Mouse (Mus musculus): ENCODE data around the gene Vmn2r70. TPM values are rescaled to one million over a fixed set of nuclear protein-coding genes. Genes with fewer than 3 reads are reported as not detected.

The Vmn2r70 gene
- not detected in 2 replicates for polyA plus RNA-seq (2015; fragmentation: Nextera tagmentation; extraction: Ambion mirVana)

DNA sequence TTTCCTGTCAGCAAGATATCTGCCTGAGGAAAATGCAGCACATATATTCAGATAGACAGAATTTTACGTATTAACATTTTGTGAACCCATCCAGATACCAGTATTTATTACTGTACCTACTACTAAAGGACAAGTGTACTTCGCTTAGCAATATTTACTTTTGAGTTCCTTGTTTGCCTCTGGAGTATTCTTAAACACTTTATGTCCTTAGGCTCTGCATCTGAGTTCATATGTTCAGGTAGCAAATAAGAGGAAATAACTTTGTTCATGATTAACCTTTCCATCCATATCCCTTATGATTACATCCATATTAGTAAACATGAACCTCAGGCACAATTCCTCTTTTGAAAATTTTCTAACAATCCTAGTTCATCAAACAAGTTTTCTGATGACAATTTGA, at the start of gene Vmn2r70:
Vmn2r70 (minus strand) TSS at position 101 of the 400 bp plus-strand sequence.
- Histone ChIP-seq H3K36me3 (ENCODE audit: insufficient read depth, low read length) (no peaks in the 10 kb centered on the region), H3K4me2 (ENCODE audit: low read length) (no peak within 1 kb of the TSS), H3K4me3 (replicated peaks; ENCODE audit: low read depth, low read length) (no peak within 1 kb of the TSS), H3K9ac (ENCODE audit: low read depth, low read length) (no peak within 1 kb of the TSS), H3K4me1 (replicated peaks; ENCODE audit: insufficient read depth, low read length) (no peaks in the 10 kb centered on the region), H3K27ac (no peak within 1 kb of the TSS), H3K27me3 (ENCODE audit: insufficient read depth, low read length) (no peaks in the 10 kb centered on the region), H3K9me3 (replicated peaks; ENCODE audit: low read length) (no peaks in the 10 kb centered on the region)
- no peak for DNase-seq (ENCODE audit: low spot score)
- 72% methylated on average over 2 of the region's 2 CpGs for WGBS
- ATAC-seq (replicated peaks; ENCODE audit: low FRiP score, low read depth) = no peak
- TF ChIP-seq CTCF (IDR thresholded peaks at IDR 0.05; ENCODE audit: low read depth) = no peak

DNA sequence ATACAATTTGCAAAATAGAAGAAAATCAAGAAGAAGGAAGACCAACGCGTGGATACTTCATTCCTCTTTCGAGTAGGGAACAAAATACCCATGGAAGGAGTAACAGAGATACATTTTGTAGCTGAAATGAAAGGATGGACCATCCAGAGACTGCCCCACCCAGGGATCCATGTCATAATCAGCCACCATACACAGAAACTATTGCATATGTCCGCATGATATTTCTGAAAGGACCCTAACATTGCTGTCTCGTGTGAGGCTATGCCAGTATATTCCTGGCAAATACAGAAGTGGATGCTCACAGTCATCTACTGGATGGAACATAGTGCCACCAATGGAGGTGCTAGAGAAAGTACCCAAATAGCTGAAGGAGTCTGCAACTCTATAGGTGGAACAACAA, 6.2 kb downstream of the Vmn2r70 start, which contains the start of gene Vmn2r71:
Vmn2r71 (plus strand) TSS at position 301 of the 400 bp plus-strand sequence.
- no peaks in the 10 kb centered on the region for H3K27me3 ChIP-seq (ENCODE audit: insufficient read depth, low read length)
- no peaks in the 10 kb centered on the region for H3K4me1 ChIP-seq (replicated peaks; ENCODE audit: insufficient read depth, low read length)
- TF ChIP-seq CTCF (IDR thresholded peaks at IDR 0.05; ENCODE audit: low read depth) = no peak
- no peak within 1 kb of the TSS for H3K27ac ChIP-seq
- no peak for ATAC-seq (replicated peaks; ENCODE audit: low FRiP score, low read depth)
- H3K9ac ChIP-seq (ENCODE audit: low read depth, low read length) = no peak within 1 kb of the TSS
- H3K4me2 ChIP-seq (ENCODE audit: low read length) = no peak within 1 kb of the TSS
- no peak for DNase-seq (ENCODE audit: low spot score)
- no peaks in the 10 kb centered on the region for H3K36me3 ChIP-seq (ENCODE audit: insufficient read depth, low read length)
- H3K9me3 ChIP-seq (replicated peaks; ENCODE audit: low read length) = no peaks in the 10 kb centered on the region
- no peak within 1 kb of the TSS for H3K4me3 ChIP-seq (replicated peaks; ENCODE audit: low read depth, low read length)
- 78% methylated on average over 5 of the region's 5 CpGs for WGBS

DNA sequence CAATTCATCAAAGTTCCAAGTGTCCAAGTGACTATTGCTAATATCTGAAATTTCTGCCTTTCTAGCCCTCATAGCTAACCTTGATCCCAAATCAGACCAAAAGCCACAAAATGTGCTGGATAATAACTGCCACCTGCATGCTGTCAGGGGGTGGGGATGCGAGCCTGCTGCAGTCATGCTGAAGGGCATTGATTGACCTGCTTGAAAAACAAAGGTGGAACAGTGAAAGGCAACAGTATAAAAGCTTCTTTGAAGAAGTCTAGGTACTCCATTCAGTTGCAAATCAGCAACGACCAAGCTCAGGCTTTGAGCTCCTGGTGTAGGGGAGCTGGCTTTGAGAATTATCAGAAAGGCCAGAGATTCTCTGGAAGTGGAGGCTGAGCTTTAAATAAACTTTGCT, 25.9 kb downstream of the Vmn2r70 start:
- Histone ChIP-seq H3K9me3 (replicated peaks; ENCODE audit: low read length) (no peaks in the 10 kb centered on the region), H3K27me3 (ENCODE audit: insufficient read depth, low read length) (no peaks in the 10 kb centered on the region), H3K4me3 (replicated peaks; ENCODE audit: low read depth, low read length) (no peak overlapping the region), H3K36me3 (ENCODE audit: insufficient read depth, low read length) (no peaks in the 10 kb centered on the region), H3K4me1 (replicated peaks; ENCODE audit: insufficient read depth, low read length) (no peaks in the 10 kb centered on the region), H3K27ac (no peak overlapping the region), H3K4me2 (ENCODE audit: low read length) (no peak overlapping the region), H3K9ac (ENCODE audit: low read depth, low read length) (no peak overlapping the region)
- WGBS = 61% methylated on average over 2 of the region's 2 CpGs
- DNase-seq (ENCODE audit: low spot score) (no peak), ATAC-seq (replicated peaks; ENCODE audit: low FRiP score, low read depth) (no peak)
- TF ChIP-seq CTCF (IDR thresholded peaks at IDR 0.05; ENCODE audit: low read depth) = no peak

DNA sequence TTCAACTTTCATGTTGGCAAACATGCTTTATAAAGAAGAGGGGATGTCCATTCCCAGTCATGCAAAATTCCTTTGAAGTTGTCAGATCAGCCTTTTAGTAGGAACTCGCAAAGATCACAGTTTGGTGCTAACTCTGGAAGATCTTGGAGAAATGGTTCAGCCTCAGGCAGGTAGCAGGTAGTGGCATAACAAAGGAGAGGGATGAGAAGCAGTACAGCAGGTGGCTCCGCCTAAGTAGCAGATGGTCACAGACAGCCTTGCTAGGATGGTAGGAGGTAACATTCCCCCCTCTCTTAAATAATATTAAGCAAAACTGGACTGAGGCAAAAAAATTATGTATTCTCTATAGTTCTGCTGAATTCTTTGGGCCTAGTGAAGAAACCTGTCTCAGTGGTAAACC, 26.9 kb downstream of the Vmn2r70 start:
- no peak for TF ChIP-seq CTCF (IDR thresholded peaks at IDR 0.05; ENCODE audit: low read depth)
- Histone ChIP-seq H3K27me3 (ENCODE audit: insufficient read depth, low read length) (no peaks in the 10 kb centered on the region), H3K27ac (no peak overlapping the region), H3K4me2 (ENCODE audit: low read length) (no peak overlapping the region), H3K4me1 (replicated peaks; ENCODE audit: insufficient read depth, low read length) (no peaks in the 10 kb centered on the region), H3K9me3 (replicated peaks; ENCODE audit: low read length) (no peaks in the 10 kb centered on the region), H3K4me3 (replicated peaks; ENCODE audit: low read depth, low read length) (no peak overlapping the region), H3K9ac (ENCODE audit: low read depth, low read length) (no peak overlapping the region), H3K36me3 (ENCODE audit: insufficient read depth, low read length) (no peaks in the 10 kb centered on the region)
- DNase-seq (ENCODE audit: low spot score) (no peak), ATAC-seq (replicated peaks; ENCODE audit: low FRiP score, low read depth) (no peak)
- WGBS = 87% methylated on average over 2 of the region's 2 CpGs

Other genes starting within 250 kb of the Vmn2r70 start
- gene Vmn2r69, start 153.3 kb downstream of the Vmn2r70 start, polyA plus RNA-seq (2015; fragmentation: Nextera tagmentation; extraction: Ambion mirVana) = not detected in 2 replicates
- gene Vmn2r71, start 6.1 kb downstream of the Vmn2r70 start, polyA plus RNA-seq (2015; fragmentation: Nextera tagmentation; extraction: Ambion mirVana) = not detected in 2 replicates
- gene Vmn2r72, start 185.9 kb upstream of the Vmn2r70 start, polyA plus RNA-seq (2015; fragmentation: Nextera tagmentation; extraction: Ambion mirVana) = not detected in 2 replicates

Data from kidney, postnatal 0 days (tissue).